ENCODE assay signal across 9 mouse cellular contexts in genomic region chr4:55843727-55844401, GRCm38 (mm10).
DNase-seq lines count a peak whose midpoint lies in the region; ATAC-seq and TF ChIP-seq lines count a peak whose summit lies in the region.
"Had no signal": no experiment of that assay in that cellular context is flagged by ENCODE, and none has a peak within 500 bp of the region (broad histone marks: within the 10 kb centered on the region; RNA-seq: fewer than 3 reads in every experiment).

No protein-coding gene starts in this region.

- DNase-seq in heart, adult 2 months, result peak; percentile 26 to 31
- DNase-seq in MN1 (ENCODE audit: low spot score), result peak; percentile 73
- DNase-seq in embryonic facial prominence, embryonic 14.5 days (ENCODE audit: low spot score), result peak; percentile 70
- peak; percentile 86 for DNase-seq in lung, postnatal 0 days (ENCODE audit: low spot score)
- DNase-seq in adrenal gland, postnatal 4 days (ENCODE audit: low spot score in 2 of 2), result no peak

- no peak overlapping the region for H3K4me2 ChIP-seq in heart, embryonic 12.5 days
- H3K4me2 ChIP-seq in embryonic facial prominence, embryonic 14.5 days (ENCODE audit: low read depth, low read length), result peak overlapping the region; percentile 2; the same call in 1 of the 2 replicates
- no peak overlapping the region for H3K4me2 ChIP-seq in lung, postnatal 0 days (replicated peaks; ENCODE audit: low read depth, low read length)

- H3K9me3 ChIP-seq in heart, embryonic 12.5 days (replicated peaks), result no peaks in the 10 kb centered on the region
- no peaks in the 10 kb centered on the region for H3K9me3 ChIP-seq in embryonic facial prominence, embryonic 14.5 days (ENCODE audit: control insufficient read depth, low read length)
- H3K9me3 ChIP-seq in lung, postnatal 0 days (ENCODE audit: low read length), result no peaks in the 10 kb centered on the region

- no peak overlapping the region for H3K27ac ChIP-seq in heart, adult 2 months
- H3K27ac ChIP-seq in heart, embryonic 12.5 days (ENCODE audit: poor library complexity, severe bottlenecking), result no peak overlapping the region
- H3K27ac ChIP-seq in embryonic facial prominence, embryonic 14.5 days (replicated peaks; ENCODE audit: low read depth, low read length), result peak overlapping the region; percentile 11; the same call in 1 of the 2 replicates
- no peak overlapping the region for H3K27ac ChIP-seq in lung, postnatal 0 days (ENCODE audit: low read length)
- H3K27ac ChIP-seq: macrophage had no signal

- no peak for TF ChIP-seq POLR2A in heart, adult 2 months (IDR thresholded peaks at IDR 0.05; ENCODE audit: insufficient read depth, low read depth, low read length)

- 61% methylated on average over 12 of the region's 12 CpGs for WGBS in heart, adult 2 months
- WGBS in heart, embryonic 12.5 days, result 50% methylated on average over 12 of the region's 12 CpGs
- 35% methylated on average over 12 of the region's 12 CpGs for WGBS in embryonic facial prominence, embryonic 14.5 days
- WGBS in lung, postnatal 0 days, result 51% methylated on average over 12 of the region's 12 CpGs

- no peaks in the 10 kb centered on the region for H3K79me2 ChIP-seq in heart, adult 2 months (replicated peaks; ENCODE audit: control insufficient read depth, insufficient read depth, low read length)

- TF ChIP-seq CTCF in heart, adult 2 months (IDR thresholded peaks at IDR 0.05), result no peak
- TF ChIP-seq CTCF in lung, postnatal 0 days (IDR thresholded peaks at IDR 0.05), result no peak

- TF ChIP-seq EP300 in heart, adult 2 months (IDR thresholded peaks at IDR 0.05; ENCODE audit: insufficient read depth, low read depth, low read length), result no peak
- no peak; the same call in 1 of the 2 replicates for TF ChIP-seq EP300 in lung, postnatal 0 days (IDR thresholded peaks at IDR 0.05)

- no peak overlapping the region for H3K4me3 ChIP-seq in heart, adult 2 months
- no peak overlapping the region for H3K4me3 ChIP-seq in heart, embryonic 12.5 days
- H3K4me3 ChIP-seq in embryonic facial prominence, embryonic 14.5 days (ENCODE audit: low read depth, low read length), result no peak overlapping the region
- no peak overlapping the region for H3K4me3 ChIP-seq in lung, postnatal 0 days (ENCODE audit: low read depth, low read length)

- no peaks in the 10 kb centered on the region for H3K36me3 ChIP-seq in heart, adult 2 months (ENCODE audit: control insufficient read depth, insufficient read depth, low read length)
- H3K36me3 ChIP-seq in heart, embryonic 12.5 days, result no peaks in the 10 kb centered on the region
- no peaks in the 10 kb centered on the region for H3K36me3 ChIP-seq in embryonic facial prominence, embryonic 14.5 days (ENCODE audit: control insufficient read depth, insufficient read depth, low read length)
- H3K36me3 ChIP-seq in lung, postnatal 0 days (ENCODE audit: insufficient read depth, low read length), result no peaks in the 10 kb centered on the region

- H3K27me3 ChIP-seq in heart, adult 2 months (ENCODE audit: control insufficient read depth, insufficient read depth, low read length), result no peaks in the 10 kb centered on the region
- no peaks in the 10 kb centered on the region for H3K27me3 ChIP-seq in heart, embryonic 12.5 days (replicated peaks)
- H3K27me3 ChIP-seq in embryonic facial prominence, embryonic 14.5 days (replicated peaks; ENCODE audit: control insufficient read depth, insufficient read depth, low read length), result no peaks in the 10 kb centered on the region
- H3K27me3 ChIP-seq in lung, postnatal 0 days (replicated peaks; ENCODE audit: insufficient read depth, low read length), result no peaks in the 10 kb centered on the region

- ATAC-seq in heart, embryonic 12.5 days (ENCODE audit: insufficient number of reproducible peaks, low FRiP score), result no peak
- peak; percentile 50; the same call in 1 of the 2 replicates for ATAC-seq in embryonic facial prominence, embryonic 14.5 days (ENCODE audit: low read depth)
- peak; percentile 94 for ATAC-seq in lung, postnatal 0 days
- no peak for ATAC-seq in megakaryocyte progenitor cell, adult 5-6 weeks (replicated peaks; ENCODE audit: poor library complexity)
- ATAC-seq in inflammation-experienced regulatory T-cells, adult 6 months, result no peak

- H3K4me1 ChIP-seq in heart, adult 2 months (ENCODE audit: control insufficient read depth, insufficient read depth, low read length), result no peaks in the 10 kb centered on the region
- H3K4me1 ChIP-seq in heart, embryonic 12.5 days (replicated peaks), result no peaks in the 10 kb centered on the region
- H3K4me1 ChIP-seq in embryonic facial prominence, embryonic 14.5 days (ENCODE audit: control insufficient read depth, insufficient read depth, low read length), result peaks cover 18% of the 10 kb centered on the region; the same call in 1 of the 2 replicates
- peaks cover 8% of the 10 kb centered on the region; the same call in 1 of the 2 replicates for H3K4me1 ChIP-seq in lung, postnatal 0 days (ENCODE audit: insufficient read depth, low read depth, low read length)

- no peak overlapping the region for H3K9ac ChIP-seq in heart, adult 2 months (ENCODE audit: low read depth, low read length)
- no peak overlapping the region for H3K9ac ChIP-seq in heart, embryonic 12.5 days
- no peak overlapping the region for H3K9ac ChIP-seq in embryonic facial prominence, embryonic 14.5 days (ENCODE audit: low read depth, low read length)
- H3K9ac ChIP-seq in lung, postnatal 0 days (replicated peaks; ENCODE audit: low read depth), result no peak overlapping the region

- intact Hi-C loops in heart, adult 2 months (cut with DNase I), result no loop called here

Comparison
In these comparisons a context has a peak if more than half of its experiments do, and no peak if none do; other contexts are left out.
1. DNase-seq: peak in heart, adult 2 months (2 of 2), MN1 (single experiment), embryonic facial prominence, embryonic 14.5 days (single experiment) and lung, postnatal 0 days (single experiment); none in adrenal gland, postnatal 4 days (0 of 2).
2. ATAC-seq: peak in embryonic facial prominence, embryonic 14.5 days (single experiment) and lung, postnatal 0 days (single experiment); none in heart, embryonic 12.5 days (single experiment), megakaryocyte progenitor cell, adult 5-6 weeks (single experiment) and inflammation-experienced regulatory T-cells, adult 6 months (single experiment).